Mouse (Mus musculus): Measurements from ENCODE around the gene Tram2. TPM values are rescaled to one million over a fixed set of nuclear protein-coding genes. Genes with fewer than 3 reads are reported as not detected.

The Tram2 gene
- polyA plus RNA-seq, 1 experiment from 2014 or later: 8.1 TPM

DNA sequence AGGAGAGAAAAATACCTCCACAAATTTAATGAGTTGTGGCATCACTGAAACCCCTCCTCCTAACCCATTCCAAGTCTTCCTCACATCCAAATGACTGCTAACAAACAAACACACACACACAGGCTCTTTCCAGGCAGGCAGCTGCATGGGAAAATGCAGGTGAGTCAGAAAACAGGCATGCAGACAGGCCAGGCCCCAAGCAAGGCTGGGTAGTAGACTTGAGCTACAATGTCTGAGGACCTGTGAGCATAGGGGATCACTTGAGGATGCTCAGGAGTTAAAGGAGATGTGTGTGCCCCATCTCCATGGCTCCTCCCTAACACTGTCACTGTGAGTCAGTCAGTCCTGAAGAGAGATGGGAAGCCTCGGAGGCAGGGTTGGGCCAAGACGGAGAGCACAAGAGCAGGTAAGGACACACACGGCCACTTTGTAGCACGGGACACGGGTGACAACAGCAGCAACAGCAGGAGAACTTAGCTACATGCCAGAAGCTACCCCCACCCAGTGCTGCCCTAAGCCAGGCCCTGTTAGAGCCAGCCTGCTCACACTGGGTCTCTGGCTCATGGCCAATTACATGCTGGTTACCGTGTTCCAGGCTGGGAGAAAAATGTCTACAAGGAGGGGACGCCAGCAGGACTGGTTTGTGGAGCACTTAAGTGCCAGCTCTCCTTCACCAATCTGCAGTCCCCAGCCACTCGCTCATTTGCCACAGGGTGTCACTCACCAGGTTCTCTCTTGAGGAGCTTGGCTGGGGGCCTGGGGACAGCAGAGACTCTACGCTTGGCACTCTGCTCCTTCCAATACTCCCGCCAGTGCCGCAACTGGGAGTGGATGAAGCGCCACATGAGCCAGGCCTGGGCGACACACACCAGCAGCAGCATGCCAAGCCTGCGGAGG is 76.5 kb downstream of the Tram2 start:
- DNase-seq (ENCODE audit: low spot score): peak; percentile 84
- TF ChIP-seq EP300 (IDR thresholded peaks at IDR 0.05) (no peak), CTCF (IDR thresholded peaks at IDR 0.05) (peak; percentile 29; the same call in 1 of the 2 replicates)
- no peaks in the 10 kb centered on the region; the same call in 1 of the 2 replicates for H3K4me1 ChIP-seq (ENCODE audit: insufficient read depth, low read depth, low read length)
- peaks cover 8% of the 10 kb centered on the region; the same call in 1 of the 2 replicates for H3K36me3 ChIP-seq (ENCODE audit: insufficient read depth, low read length)
- H3K27ac ChIP-seq (ENCODE audit: low read length): peak overlapping the region; percentile 65
- no peaks in the 10 kb centered on the region for H3K9me3 ChIP-seq (ENCODE audit: low read length)
- H3K9ac ChIP-seq (replicated peaks; ENCODE audit: low read depth): no peak overlapping the region
- H3K4me2 ChIP-seq (replicated peaks; ENCODE audit: low read depth, low read length): no peak overlapping the region
- peak; percentile 89 for ATAC-seq
- 71% methylated on average over 14 of the region's 14 CpGs for WGBS
- H3K27me3 ChIP-seq (replicated peaks; ENCODE audit: insufficient read depth, low read length): no peaks in the 10 kb centered on the region
- H3K4me3 ChIP-seq (ENCODE audit: low read depth, low read length): no peak overlapping the region

DNA sequence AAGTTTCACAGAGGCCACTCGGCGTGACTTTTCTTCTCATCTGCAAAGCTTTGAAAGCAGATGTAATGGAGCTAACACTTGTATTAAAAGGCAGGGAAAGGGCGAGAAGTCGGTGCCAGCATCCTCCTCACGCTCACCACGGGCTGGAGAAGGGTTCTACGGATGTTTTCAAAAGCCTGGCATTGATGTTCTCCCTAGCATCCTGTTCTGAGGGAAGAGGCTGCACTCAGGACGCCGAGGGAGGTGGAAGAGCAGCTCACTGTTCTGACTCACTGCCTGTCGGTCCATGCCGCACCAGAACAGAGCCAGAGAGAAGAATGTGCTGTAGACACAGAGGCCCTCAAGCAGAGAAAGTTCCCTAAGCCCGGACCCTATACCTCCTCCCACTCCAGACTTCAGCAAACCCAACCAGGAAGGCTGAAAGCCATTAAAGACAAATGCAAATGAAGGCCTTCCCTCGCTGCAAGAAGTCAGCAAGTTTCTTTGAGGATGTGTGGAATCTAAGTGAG is 81.1 kb downstream of the Tram2 start:
- DNase-seq (ENCODE audit: low spot score): no peak
- Histone ChIP-seq H3K27me3 (replicated peaks; ENCODE audit: insufficient read depth, low read length) (no peaks in the 10 kb centered on the region), H3K4me3 (ENCODE audit: low read depth, low read length) (no peak overlapping the region), H3K36me3 (ENCODE audit: insufficient read depth, low read length) (0 out of 2 replicates have a peak, but pooled peaks cover 3% of the 10 kb centered on the region), H3K9ac (replicated peaks; ENCODE audit: low read depth) (no peak overlapping the region), H3K9me3 (ENCODE audit: low read length) (no peaks in the 10 kb centered on the region), H3K27ac (ENCODE audit: low read length) (no peak overlapping the region), H3K4me2 (replicated peaks; ENCODE audit: low read depth, low read length) (no peak overlapping the region), H3K4me1 (ENCODE audit: insufficient read depth, low read depth, low read length) (no peaks in the 10 kb centered on the region; the same call in 1 of the 2 replicates)
- TF ChIP-seq EP300 (IDR thresholded peaks at IDR 0.05) (no peak), CTCF (IDR thresholded peaks at IDR 0.05) (no peak)
- WGBS: 44% methylated on average over 13 of the region's 13 CpGs
- ATAC-seq: no peak; the same call in 1 of the 2 replicates

DNA sequence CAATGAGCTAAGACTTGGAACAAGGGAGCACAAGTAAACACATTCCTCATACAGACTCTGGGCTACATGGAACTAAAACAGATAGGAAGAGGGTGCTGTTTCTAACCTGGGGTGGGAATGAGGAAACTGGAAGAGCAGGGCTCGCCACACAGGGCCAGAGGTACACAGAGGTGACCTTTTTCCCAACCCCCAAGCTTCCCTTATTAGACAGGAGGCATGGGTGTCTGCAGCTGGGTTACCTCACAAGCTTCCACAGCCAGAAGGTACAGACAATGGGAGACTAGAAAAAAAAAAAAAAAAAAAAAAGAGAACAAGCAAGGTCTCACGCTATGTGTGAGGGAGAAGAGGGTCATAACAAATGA is 81.7 kb downstream of the Tram2 start:
- H3K9ac ChIP-seq (replicated peaks; ENCODE audit: low read depth): no peak overlapping the region
- no peak overlapping the region for H3K4me2 ChIP-seq (replicated peaks; ENCODE audit: low read depth, low read length)
- TF ChIP-seq CTCF (IDR thresholded peaks at IDR 0.05) (no peak), EP300 (IDR thresholded peaks at IDR 0.05) (no peak)
- no peaks in the 10 kb centered on the region for H3K27me3 ChIP-seq (replicated peaks; ENCODE audit: insufficient read depth, low read length)
- WGBS: 55% methylated on average over 2 of the region's 2 CpGs
- H3K36me3 ChIP-seq (ENCODE audit: insufficient read depth, low read length): no peaks in the 10 kb centered on the region
- no peak for ATAC-seq
- no peaks in the 10 kb centered on the region; the same call in 1 of the 2 replicates for H3K4me1 ChIP-seq (ENCODE audit: insufficient read depth, low read depth, low read length)
- no peak for DNase-seq (ENCODE audit: low spot score)
- no peaks in the 10 kb centered on the region for H3K9me3 ChIP-seq (ENCODE audit: low read length)
- H3K4me3 ChIP-seq (ENCODE audit: low read depth, low read length): no peak overlapping the region
- H3K27ac ChIP-seq (ENCODE audit: low read length): no peak overlapping the region

DNA sequence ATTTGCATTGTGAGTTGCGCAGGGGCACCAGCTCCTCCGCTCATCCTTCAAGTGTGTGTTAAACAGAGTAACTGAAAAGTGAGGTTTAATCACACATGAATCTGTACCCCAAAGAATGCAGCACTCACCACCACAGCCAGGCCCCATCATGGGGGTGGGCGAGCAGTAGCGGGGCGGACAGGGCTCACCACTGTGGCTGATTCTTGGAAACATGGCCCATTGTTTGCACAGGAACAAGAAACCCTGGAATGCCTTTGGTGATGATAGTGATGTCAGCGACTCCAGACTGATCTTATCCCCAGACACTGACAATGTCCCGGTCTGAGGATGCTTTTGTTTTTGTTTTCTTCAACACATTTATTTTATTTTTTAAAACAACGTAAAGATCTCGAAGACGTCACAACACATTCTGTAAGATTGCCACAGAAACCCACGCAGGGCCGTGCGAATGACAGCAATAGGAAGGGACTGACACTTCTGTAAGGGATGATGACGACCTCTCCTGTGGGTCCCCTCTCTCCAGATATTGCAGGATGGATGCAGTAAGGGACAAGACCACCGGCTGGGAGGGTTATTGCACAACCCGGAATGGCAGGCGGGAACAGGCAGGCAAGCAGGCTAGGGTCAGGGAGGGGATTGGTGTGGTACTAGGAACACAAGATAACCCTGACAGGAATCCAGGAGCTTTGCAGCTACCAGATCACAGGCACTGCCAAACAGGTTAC is 82.3 kb downstream of the Tram2 start:
- 39% methylated on average over 17 of the region's 17 CpGs for WGBS
- no peak overlapping the region for H3K4me3 ChIP-seq (ENCODE audit: low read depth, low read length)
- H3K4me1 ChIP-seq (ENCODE audit: insufficient read depth, low read depth, low read length): no peaks in the 10 kb centered on the region; the same call in 1 of the 2 replicates
- no peak overlapping the region for H3K9ac ChIP-seq (replicated peaks; ENCODE audit: low read depth)
- H3K36me3 ChIP-seq (ENCODE audit: insufficient read depth, low read length): no peaks in the 10 kb centered on the region
- no peaks in the 10 kb centered on the region for H3K27me3 ChIP-seq (replicated peaks; ENCODE audit: insufficient read depth, low read length)
- ATAC-seq: peak; percentile 34; the same call in 1 of the 2 replicates
- peak; percentile 30 for DNase-seq (ENCODE audit: low spot score)
- TF ChIP-seq CTCF (IDR thresholded peaks at IDR 0.05): no peak
- no peak for TF ChIP-seq EP300 (IDR thresholded peaks at IDR 0.05)
- no peaks in the 10 kb centered on the region for H3K9me3 ChIP-seq (ENCODE audit: low read length)
- no peak overlapping the region for H3K27ac ChIP-seq (ENCODE audit: low read length)
- H3K4me2 ChIP-seq (replicated peaks; ENCODE audit: low read depth, low read length): no peak overlapping the region

DNA sequence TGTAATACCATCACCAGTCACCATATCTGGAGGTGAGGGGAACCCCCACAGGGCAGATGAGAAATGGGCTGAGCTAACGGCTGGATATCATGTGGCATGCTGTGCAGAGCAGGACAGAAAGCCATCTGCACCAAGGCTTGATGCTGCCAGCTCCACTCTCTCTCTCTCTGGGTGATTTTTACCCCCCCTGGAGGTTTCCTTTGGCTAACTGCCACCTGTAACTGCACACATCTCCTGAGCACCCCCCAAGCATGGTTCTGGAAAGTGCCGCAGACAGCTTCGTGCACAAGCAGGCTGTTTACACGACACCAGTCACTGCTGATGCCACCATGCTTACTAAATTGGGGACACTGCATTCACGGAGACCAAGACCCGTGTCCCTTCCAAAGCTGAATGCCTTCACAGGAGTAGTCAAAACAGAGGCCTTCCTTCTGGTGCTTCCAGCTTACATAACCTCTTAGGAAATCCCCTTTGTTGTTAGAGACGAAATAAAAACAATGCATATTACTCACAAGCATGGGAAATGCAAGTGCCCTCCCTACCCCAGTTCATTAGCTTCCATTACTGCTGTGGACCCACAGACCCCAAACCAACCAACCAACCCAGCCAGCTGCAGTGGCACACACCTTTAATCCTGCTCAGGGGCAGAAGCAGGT is 83.6 kb downstream of the Tram2 start:
- DNase-seq (ENCODE audit: low spot score): peak; percentile 68
- no peak overlapping the region for H3K4me3 ChIP-seq (ENCODE audit: low read depth, low read length)
- H3K4me1 ChIP-seq (ENCODE audit: insufficient read depth, low read depth, low read length): no peaks in the 10 kb centered on the region; the same call in 1 of the 2 replicates
- H3K9me3 ChIP-seq (ENCODE audit: low read length): no peaks in the 10 kb centered on the region
- H3K4me2 ChIP-seq (replicated peaks; ENCODE audit: low read depth, low read length): no peak overlapping the region
- H3K36me3 ChIP-seq (ENCODE audit: insufficient read depth, low read length): no peaks in the 10 kb centered on the region
- no peaks in the 10 kb centered on the region for H3K27me3 ChIP-seq (replicated peaks; ENCODE audit: insufficient read depth, low read length)
- TF ChIP-seq EP300 (IDR thresholded peaks at IDR 0.05): peak; percentile 39; the same call in 1 of the 2 replicates
- no peak for TF ChIP-seq CTCF (IDR thresholded peaks at IDR 0.05)
- H3K27ac ChIP-seq (ENCODE audit: low read length): no peak overlapping the region
- 43% methylated on average over 7 of the region's 7 CpGs for WGBS
- ATAC-seq: peak; percentile 50
- H3K9ac ChIP-seq (replicated peaks; ENCODE audit: low read depth): no peak overlapping the region
